Mouse (Mus musculus) liver, embryonic 16.5 days (tissue): ENCODE results near the gene Ppp1r1b. TPM values are rescaled to one million over a fixed set of nuclear protein-coding genes. Genes with fewer than 3 reads are reported as not detected.

ENCODE experiments used
- ATAC-seq: fragments of 200-750 bp; cut with Nextera tagmentation; 2 replicates; pipeline ENCODE4 v1.8.0; 2017; ENCODE audit warnings: low read depth, mild to moderate bottlenecking, moderate number of reproducible peaks, moderate library complexity
- H3K27ac ChIP-seq: fragments of 300-500 bp; sonication (generic); 2 replicates; pipeline ENCODE4 v1.5.1; 2014; ENCODE audit warnings: mild to moderate bottlenecking, low read length
- H3K27me3 ChIP-seq: fragments of 300-500 bp; sonication (generic); 2 replicates; pipeline ENCODE4 v1.6.1; 2014; ENCODE audit warnings: low read depth, low read length, mixed read lengths; ENCODE audit not compliant: control insufficient read depth, insufficient read depth
- H3K36me3 ChIP-seq: fragments of 300-500 bp; sonication (generic); 2 replicates; pipeline ENCODE4 v1.6.1; 2014; ENCODE audit warnings: mild to moderate bottlenecking; ENCODE audit not compliant: control insufficient read depth, insufficient read depth
- H3K4me1 ChIP-seq: fragments of 300-500 bp; sonication (generic); 2 replicates; pipeline ENCODE4 v1.6.1; 2014; ENCODE audit warnings: low read depth, low read length, mixed read lengths; ENCODE audit not compliant: control insufficient read depth
- H3K4me2 ChIP-seq: fragments of 300-500 bp; sonication (generic); 2 replicates; pipeline ENCODE4 v1.6.1; 2014; ENCODE audit warnings: low read depth, low read length, mixed read lengths
- H3K4me3 ChIP-seq: fragments of 300-500 bp; sonication (generic); 2 replicates; pipeline ENCODE4 v1.5.1; 2014; ENCODE audit warnings: low read depth, mild to moderate bottlenecking, low read length
- H3K9ac ChIP-seq: fragments of 300-500 bp; sonication (generic); 2 replicates; pipeline ENCODE4 v1.6.1; 2014; ENCODE audit warnings: low read depth, low read length
- H3K9me3 ChIP-seq: fragments of 300-500 bp; sonication (generic); replicated peaks from 2 replicates; pipeline ENCODE4 v1.6.1; 2016; ENCODE audit warnings: low read length; ENCODE audit not compliant: control insufficient read depth
- WGBS: fragments of 180-500 bp; shearing (Covaris S2); extraction: QIAGEN DNeasy Blood & Tissue Kit; methylation state at CpG from one replicate; pipeline ENCODE4 v1.1.7; 2014; ENCODE audit not compliant: insufficient replicate concordance; 5-methylcytosine and 5-hydroxymethylcytosine counted together
- polyA plus RNA-seq: library from polyadenylated mRNA; unstranded; fragments of >200 nt; fragmentation: Nextera tagmentation; extraction: Ambion mirVana; gene quantifications from 2 replicates; pipeline ENCODE4 v1.2.1, GENCODE M21; 2015

Ppp1r1b gene
- polyA plus RNA-seq, 1 experiment from 2014 or later: 1.9 TPM

- Histone ChIP-seq H3K27ac (no peak overlapping the region), H3K4me2 (no peak overlapping the region), H3K36me3 (no peaks in the 10 kb centered on the region), H3K9me3 (no peaks in the 10 kb centered on the region), H3K27me3 (peaks cover 97% of the 10 kb centered on the region), H3K4me1 (no peaks in the 10 kb centered on the region), H3K4me3 (no peak overlapping the region), H3K9ac (no peak overlapping the region)
- WGBS: 13% methylated on average over 12 of the region's 12 CpGs
- ATAC-seq: no peak
These were observed 27.8 kb upstream of the Ppp1r1b start for GRCm38 (mm10) chr11:98320381-98320780.

GRCm38 (mm10) chr11:98320806-98321676, 27.2 kb upstream of the Ppp1r1b start:
- no peak for ATAC-seq
- no peaks in the 10 kb centered on the region for H3K36me3 ChIP-seq
- H3K4me2 ChIP-seq: no peak overlapping the region
- no peaks in the 10 kb centered on the region for H3K9me3 ChIP-seq
- H3K4me3 ChIP-seq: no peak overlapping the region
- no peak overlapping the region for H3K27ac ChIP-seq
- WGBS: 4% methylated on average over 30 of the region's 30 CpGs
- peaks cover 98% of the 10 kb centered on the region for H3K27me3 ChIP-seq
- H3K4me1 ChIP-seq: no peaks in the 10 kb centered on the region
- H3K9ac ChIP-seq: no peak overlapping the region

- no peak overlapping the region for H3K9ac ChIP-seq
- H3K9me3 ChIP-seq: no peaks in the 10 kb centered on the region
- no peak overlapping the region for H3K27ac ChIP-seq
- no peak for ATAC-seq
- H3K4me3 ChIP-seq: no peak overlapping the region
- H3K27me3 ChIP-seq: peaks cover 98% of the 10 kb centered on the region
- 8% methylated on average over 5 of the region's 5 CpGs for WGBS
- H3K4me1 ChIP-seq: no peaks in the 10 kb centered on the region
- no peak overlapping the region for H3K4me2 ChIP-seq
- no peaks in the 10 kb centered on the region for H3K36me3 ChIP-seq
These were observed 26.6 kb upstream of the Ppp1r1b start for GRCm38 (mm10) chr11:98321677-98322003.

- H3K4me3 ChIP-seq: no peak overlapping the region
- no peak overlapping the region for H3K9ac ChIP-seq
- no peak overlapping the region for H3K27ac ChIP-seq
- WGBS: 3% methylated on average over 1 of the region's 1 CpGs
- no peaks in the 10 kb centered on the region for H3K4me1 ChIP-seq
- H3K36me3 ChIP-seq: no peaks in the 10 kb centered on the region
- no peak overlapping the region for H3K4me2 ChIP-seq
- no peak for ATAC-seq
- H3K27me3 ChIP-seq: peaks cover 98% of the 10 kb centered on the region
- no peaks in the 10 kb centered on the region for H3K9me3 ChIP-seq
These were observed 26.0 kb upstream of the Ppp1r1b start for GRCm38 (mm10) chr11:98322159-98322558.

GRCm38 (mm10) chr11:98323136-98323866, 24.9 kb upstream of the Ppp1r1b start:
- Histone ChIP-seq H3K4me1 (no peaks in the 10 kb centered on the region), H3K4me3 (no peak overlapping the region), H3K4me2 (no peak overlapping the region), H3K36me3 (no peaks in the 10 kb centered on the region), H3K27ac (no peak overlapping the region), H3K9ac (no peak overlapping the region), H3K27me3 (peaks cover 100% of the 10 kb centered on the region), H3K9me3 (no peaks in the 10 kb centered on the region)
- 4% methylated on average over 10 of the region's 10 CpGs for WGBS
- ATAC-seq: no peak

GRCm38 (mm10) chr11:98323933-98324332, 24.3 kb upstream of the Ppp1r1b start:
- no peak overlapping the region for H3K4me3 ChIP-seq
- H3K4me1 ChIP-seq: no peaks in the 10 kb centered on the region
- peaks cover 100% of the 10 kb centered on the region for H3K27me3 ChIP-seq
- WGBS: 2% methylated on average over 9 of the region's 9 CpGs
- H3K27ac ChIP-seq: no peak overlapping the region
- H3K36me3 ChIP-seq: no peaks in the 10 kb centered on the region
- no peaks in the 10 kb centered on the region for H3K9me3 ChIP-seq
- H3K4me2 ChIP-seq: no peak overlapping the region
- no peak overlapping the region for H3K9ac ChIP-seq
- no peak for ATAC-seq

- Histone ChIP-seq H3K27me3 (peaks cover 100% of the 10 kb centered on the region), H3K9me3 (no peaks in the 10 kb centered on the region), H3K36me3 (no peaks in the 10 kb centered on the region), H3K4me2 (no peak overlapping the region), H3K9ac (no peak overlapping the region), H3K27ac (no peak overlapping the region), H3K4me1 (no peaks in the 10 kb centered on the region), H3K4me3 (no peak overlapping the region)
- 5% methylated on average over 14 of the region's 14 CpGs for WGBS
- ATAC-seq: no peak
These were observed 22.9 kb upstream of the Ppp1r1b start for GRCm38 (mm10) chr11:98325191-98325820.

- H3K9me3 ChIP-seq: no peaks in the 10 kb centered on the region
- no peaks in the 10 kb centered on the region for H3K4me1 ChIP-seq
- WGBS: 5% methylated on average over 22 of the region's 22 CpGs
- no peak overlapping the region for H3K4me3 ChIP-seq
- H3K27me3 ChIP-seq: peaks cover 100% of the 10 kb centered on the region
- H3K27ac ChIP-seq: no peak overlapping the region
- H3K4me2 ChIP-seq: no peak overlapping the region
- H3K36me3 ChIP-seq: no peaks in the 10 kb centered on the region
- ATAC-seq: no peak
- no peak overlapping the region for H3K9ac ChIP-seq
These were observed 22.4 kb upstream of the Ppp1r1b start for GRCm38 (mm10) chr11:98325821-98326218.

GRCm38 (mm10) chr11:98326741-98327135, 21.5 kb upstream of the Ppp1r1b start:
- Histone ChIP-seq H3K4me1 (no peaks in the 10 kb centered on the region), H3K27ac (no peak overlapping the region), H3K9ac (no peak overlapping the region), H3K4me2 (no peak overlapping the region), H3K4me3 (no peak overlapping the region), H3K27me3 (peaks cover 100% of the 10 kb centered on the region), H3K36me3 (no peaks in the 10 kb centered on the region), H3K9me3 (no peaks in the 10 kb centered on the region)
- ATAC-seq: no peak
- WGBS: 1% methylated on average over 19 of the region's 19 CpGs
